Mouse (Mus musculus) CD4-positive helper T cell, adult 2 months (primary cell): ENCODE results near the gene Ptpro.

Source experiments
- DNase-seq: peaks from one replicate; pipeline ENCODE4 v3.0.0-alpha.2; 2012; ENCODE audit warnings: low read depth, missing footprints, low spot score

Gene Ptpro

DNA sequence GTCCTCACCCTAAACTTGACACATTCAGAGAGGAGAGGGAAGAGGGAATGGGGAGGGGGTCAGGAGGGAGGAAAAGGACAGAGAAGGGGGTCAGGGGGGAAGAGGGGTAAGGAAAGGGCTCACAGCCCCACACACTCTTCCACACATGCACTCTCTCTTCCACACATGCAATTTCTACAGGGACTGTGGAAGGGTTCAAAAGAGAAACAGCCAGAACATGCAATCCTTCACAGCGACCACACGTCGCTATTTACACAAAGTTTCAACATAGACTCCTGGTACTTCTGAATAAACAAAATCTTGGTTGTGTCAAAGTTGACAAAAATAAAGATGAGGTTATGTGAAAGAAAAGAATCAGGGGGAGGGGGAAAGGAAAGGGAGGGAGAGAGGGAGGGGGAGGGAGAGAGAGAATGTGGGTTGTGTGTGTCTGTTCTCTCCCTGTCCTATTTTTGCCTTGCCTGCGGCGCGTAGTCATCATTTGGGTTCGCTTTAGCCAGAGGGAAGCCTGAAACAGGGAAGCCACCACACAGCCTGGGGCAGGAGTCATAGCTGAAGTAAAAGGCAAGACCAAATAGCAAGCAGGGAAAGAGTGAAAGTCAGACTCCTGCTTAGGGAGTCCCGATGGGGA, 245.2 kb downstream of the Ptpro start:
- no peak for DNase-seq

DNA sequence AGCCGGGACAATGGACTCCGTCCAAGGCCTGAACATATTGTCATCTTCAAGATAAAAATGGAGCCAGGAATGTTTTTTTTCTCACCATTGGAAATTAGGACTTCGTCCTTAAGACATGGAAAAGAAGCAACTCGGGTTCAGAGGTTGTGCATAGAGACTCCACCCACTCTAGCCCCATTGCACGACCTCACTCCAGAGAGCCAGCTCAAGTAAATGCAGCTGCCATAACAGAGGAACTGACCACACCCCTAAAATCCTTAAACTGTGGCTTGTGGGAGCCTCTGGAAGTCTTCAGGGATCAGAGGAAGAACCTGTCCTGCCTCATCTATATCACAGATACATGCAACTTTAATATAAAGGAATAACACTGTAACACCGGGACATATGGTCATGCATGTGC, 246.7 kb downstream of the Ptpro start:
- no peak for DNase-seq

DNA sequence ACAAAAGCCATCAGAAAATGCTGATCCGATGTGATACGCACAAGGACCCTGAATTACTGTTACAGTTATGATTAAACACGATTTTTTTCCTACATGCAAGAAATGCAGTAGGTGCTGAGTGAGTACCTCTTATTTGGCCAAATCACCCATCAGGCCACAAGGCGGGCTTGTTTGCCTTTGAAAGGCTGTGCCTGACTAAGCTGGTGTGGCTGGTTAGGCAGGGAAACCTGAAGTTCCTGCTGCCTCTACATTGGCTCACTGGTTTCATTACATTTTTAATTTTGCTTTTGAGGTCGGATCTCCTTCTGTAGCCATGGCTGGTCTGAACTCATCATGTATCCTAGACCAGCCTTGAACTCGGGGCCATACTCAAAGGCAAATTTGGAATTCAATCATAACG, 250.9 kb downstream of the Ptpro start:
- DNase-seq, result no peak

DNA sequence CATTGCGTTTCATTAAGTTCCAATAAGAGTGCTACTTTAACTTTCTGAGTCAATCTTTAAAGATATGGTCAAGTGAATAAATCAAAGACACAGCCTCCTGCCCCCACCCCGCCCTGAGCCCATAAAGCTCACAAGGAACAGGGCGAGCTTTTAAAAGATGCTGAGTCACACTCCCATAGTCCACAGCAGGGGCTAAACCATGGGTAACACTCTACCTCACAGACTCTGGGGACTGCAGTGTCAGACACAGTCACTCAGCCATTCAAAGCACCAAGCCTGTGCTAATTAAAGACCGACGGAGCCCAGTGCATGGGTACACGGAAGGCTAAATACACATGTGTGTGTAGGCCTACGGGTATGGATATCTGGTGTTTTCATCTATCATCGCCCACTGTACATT, 251.3 kb downstream of the Ptpro start:
- no peak for DNase-seq

DNA sequence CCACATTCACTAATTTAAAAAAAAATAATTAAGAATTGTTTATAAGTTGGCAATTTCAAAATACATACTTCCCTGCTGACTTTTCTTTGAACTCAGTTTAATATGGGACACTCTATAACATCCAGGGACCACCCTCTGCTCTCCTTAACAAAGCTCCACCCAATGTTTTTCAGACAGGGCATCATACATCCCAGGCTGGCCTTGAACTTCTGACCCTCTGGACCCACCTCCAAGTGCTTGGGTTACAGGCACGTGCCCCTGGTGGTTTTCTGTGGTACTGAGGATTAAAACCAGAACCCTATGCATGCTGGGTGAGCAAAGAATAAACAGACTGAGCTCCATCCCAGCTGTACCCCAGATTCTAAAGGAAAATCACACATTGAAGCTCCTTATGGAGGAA, 251.9 kb downstream of the Ptpro start:
- no peak for DNase-seq

DNA sequence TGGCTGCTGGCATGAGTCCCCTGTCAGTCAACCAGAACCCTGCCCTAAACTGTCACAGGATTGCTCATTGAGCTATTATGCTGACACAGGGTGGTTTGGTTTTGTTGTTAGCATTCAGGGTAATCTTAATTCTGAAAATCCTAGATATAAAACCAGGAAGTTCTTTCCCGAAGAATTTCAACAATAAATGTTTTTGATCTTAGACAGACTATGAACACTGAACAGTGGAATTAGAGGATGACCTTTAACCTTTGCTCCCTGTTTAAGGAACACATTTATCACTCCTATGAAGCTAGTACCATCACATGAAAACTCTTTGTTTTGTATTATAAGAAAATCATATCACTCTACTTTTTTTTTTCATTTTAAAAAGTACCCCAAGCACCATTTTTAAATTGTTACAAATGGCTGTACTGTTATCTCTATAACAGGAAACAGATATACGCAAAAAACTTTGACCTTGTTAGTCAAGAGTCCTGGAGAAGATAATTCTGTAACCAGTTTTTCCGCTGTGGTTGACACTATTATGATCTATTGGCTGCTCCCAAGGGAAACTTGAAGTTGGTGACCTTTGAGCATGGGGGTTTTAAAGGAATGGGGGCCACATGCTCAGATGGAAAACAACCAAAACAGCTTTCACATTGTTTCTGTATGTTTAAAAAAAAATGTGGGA, 253.6 kb downstream of the Ptpro start:
- no peak for DNase-seq

DNA sequence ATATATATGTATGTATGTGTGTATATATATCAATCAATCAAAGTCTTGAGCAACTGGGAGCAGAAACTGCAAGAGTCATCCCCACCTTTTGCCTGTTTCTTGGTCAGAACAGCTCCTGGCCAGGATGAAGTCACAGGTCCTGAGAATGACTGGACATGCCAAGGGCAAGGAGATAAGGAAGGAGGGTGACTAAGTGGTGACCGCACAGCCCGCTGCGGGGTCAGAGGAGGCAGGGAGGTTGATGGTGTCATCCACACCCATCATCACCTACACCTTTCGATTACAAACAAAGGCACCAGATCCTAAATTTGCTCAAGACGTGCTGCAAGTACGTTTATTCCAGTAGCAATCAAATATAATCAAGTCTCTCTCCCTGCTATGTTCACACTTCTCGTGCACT, 254.4 kb downstream of the Ptpro start:
- DNase-seq, result no peak

DNA sequence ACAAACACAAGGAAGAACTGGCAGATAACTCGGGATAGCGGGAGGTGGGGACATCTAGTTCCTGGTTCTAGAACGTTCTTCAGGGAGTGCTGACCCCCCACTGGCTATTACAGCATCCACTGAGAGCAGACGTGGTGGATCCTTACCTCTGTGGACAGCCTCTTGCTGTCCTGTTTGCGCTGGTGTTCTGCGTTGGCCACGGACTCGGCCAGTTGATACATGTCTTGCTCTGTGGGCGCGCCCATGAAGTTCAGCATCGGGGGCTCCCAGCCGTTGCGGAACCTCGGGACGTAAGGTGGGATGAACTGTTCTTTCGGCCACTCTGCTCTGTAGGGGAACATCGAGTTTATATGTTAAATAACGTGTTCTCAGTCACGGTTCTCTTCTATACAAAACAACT, 256.8 kb downstream of the Ptpro start:
- DNase-seq, result no peak

DNA sequence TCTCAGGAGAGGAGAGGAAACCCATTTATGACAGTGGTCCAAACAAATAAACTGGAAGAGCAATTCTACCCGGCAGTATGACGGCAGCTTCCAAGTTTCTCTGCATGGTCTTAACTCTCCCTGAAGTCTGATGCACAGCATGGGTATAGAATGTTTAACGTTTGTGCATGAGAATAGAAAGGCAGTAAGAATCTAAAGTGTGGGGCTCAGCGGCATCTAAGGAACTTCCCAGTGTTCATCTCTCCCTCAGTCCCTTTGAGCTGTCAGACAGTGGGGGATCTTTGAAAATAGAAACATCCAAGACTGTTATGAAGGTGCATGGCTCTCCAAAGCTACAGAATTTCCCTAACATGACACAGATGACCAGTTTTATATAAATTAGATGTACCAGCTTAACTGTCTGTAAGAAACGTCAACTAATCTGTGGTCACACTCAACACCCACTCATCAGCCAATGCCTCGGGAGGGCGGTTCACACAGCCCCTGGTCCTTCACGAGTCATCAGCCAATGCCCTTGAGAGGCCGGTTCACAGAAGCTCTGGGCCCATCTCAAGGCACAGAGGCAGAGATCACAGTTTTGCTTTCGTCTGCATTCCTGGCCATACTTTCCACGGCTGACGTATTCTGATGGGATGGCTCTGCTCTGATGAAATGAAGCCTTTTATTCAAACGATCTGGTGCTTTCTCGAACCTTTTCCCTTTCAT, 257.4 kb downstream of the Ptpro start:
- no peak for DNase-seq

DNA sequence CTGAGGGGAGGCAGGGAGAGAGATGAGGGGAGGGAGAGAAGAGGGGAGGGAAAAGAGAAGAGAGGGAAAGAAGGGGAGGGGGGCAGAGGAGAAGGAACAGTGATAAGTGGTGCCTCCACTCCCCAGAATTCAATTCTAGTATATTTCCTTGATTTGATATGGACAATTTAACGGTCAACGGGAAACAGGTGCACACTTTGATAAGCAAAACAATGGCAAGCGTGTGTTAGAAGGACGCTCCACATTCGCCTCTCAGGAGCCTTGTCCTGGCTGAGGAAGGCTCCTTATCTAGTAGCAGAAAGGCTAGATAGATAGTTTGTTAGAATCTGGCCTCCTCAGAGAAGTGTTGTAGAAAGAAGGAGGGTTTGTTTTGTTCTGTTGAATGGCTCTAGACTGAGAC, 260.6 kb downstream of the Ptpro start:
- DNase-seq, result no peak
